Mouse (Mus musculus) retina, adult 2 months (tissue): ENCODE measurements around the gene Arhgef18.

ENCODE experiments used
- DNase-seq: peaks from one replicate; pipeline ENCODE4 v3.0.0-alpha.2; 2012; ENCODE audit warnings: low read depth, low spot score

The Arhgef18 gene

DNA sequence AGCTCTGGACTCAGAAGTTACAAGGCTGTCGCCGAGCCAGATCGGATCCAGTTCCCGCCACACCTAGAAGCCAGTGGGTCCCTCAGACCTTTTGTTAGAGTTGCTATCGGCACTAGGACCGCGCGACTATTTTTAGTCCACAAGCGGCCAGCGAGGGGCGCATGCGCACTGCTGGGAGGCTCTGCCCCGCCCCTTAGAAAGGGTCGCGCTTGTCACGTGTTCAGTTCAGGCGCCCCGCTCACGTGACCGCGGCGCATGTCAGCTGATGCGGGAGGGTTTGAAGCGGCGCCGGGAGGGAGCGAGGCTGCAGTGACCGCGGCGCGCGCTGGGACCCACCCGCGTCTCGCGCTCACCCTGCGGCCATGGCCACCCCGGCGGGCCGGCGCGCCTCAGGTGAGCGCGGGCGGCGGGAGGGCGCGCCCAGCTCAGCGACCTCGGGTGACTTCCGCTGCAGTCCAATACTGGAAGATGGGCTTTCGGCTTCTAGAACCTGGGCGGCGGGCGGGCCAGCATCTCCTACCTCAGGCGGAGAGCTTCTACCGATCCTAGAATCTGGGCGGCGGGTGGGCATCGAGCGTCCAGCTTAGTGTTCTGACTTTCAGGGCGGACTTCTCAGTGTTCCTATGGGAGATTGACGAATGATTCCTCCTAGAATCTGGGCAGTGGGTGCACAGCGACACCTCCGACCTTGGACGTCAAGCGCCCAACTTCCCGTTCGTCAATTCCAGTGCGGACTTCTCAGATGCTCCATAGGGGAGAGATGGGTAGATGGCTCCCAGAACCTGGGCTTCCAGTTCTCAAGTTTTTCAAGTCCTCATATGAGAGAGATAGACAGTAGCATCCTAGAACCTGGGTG, 107.7 kb downstream of the Arhgef18 start, which contains the start of gene Mcoln1:
Mcoln1 (plus strand) TSS at position 223 of the 856 bp plus-strand sequence.
- DNase-seq: peak; percentile 95

GRCm38 (mm10) chr8:3502217-3502616, 109.4 kb downstream of the Arhgef18 start:
- DNase-seq: no peak
